Mouse (Mus musculus) liver, embryonic 11.5 days (tissue): ENCODE data around the gene U2af1. TPM values are rescaled to one million over a fixed set of nuclear protein-coding genes. Genes with fewer than 3 reads are reported as not detected.
"Not testable (repeated sequence)": the region's sequence is repeated elsewhere in the genome, so short reads cannot be mapped to it uniquely, and the experiment has no call there.

Source experiments
- ATAC-seq: fragments of 200-750 bp; cut with Nextera tagmentation; replicated peaks from 2 replicates; pipeline ENCODE4 v1.8.0; 2017; ENCODE audit warnings: moderate number of reproducible peaks, mild to moderate bottlenecking, moderate TSS enrichment, moderate library complexity; ENCODE audit not compliant: low FRiP score
- DNase-seq: peaks from one replicate; pipeline ENCODE4 v3.0.0-alpha.2; 2017; ENCODE audit warnings: low spot score
- H3K27ac ChIP-seq: fragments of 300-500 bp; sonication (generic); 2 replicates; pipeline ENCODE4 v1.5.1; 2014; ENCODE audit warnings: mild to moderate bottlenecking, low read depth, low read length, control low read depth
- H3K27me3 ChIP-seq: fragments of 300-500 bp; sonication (generic); replicated peaks from 2 replicates; pipeline ENCODE4 v1.6.1; 2014; ENCODE audit warnings: low read length, mixed read lengths; ENCODE audit not compliant: control insufficient read depth, insufficient read depth
- H3K36me3 ChIP-seq: fragments of 300-500 bp; sonication (generic); 2 replicates; pipeline ENCODE4 v1.6.1; 2014; ENCODE audit warnings: mild to moderate bottlenecking, low read length, moderate library complexity, mixed read lengths; ENCODE audit not compliant: control insufficient read depth, insufficient read depth
- H3K4me1 ChIP-seq: fragments of 300-500 bp; sonication (generic); replicated peaks from 2 replicates; pipeline ENCODE4 v1.6.1; 2014; ENCODE audit warnings: low read length, mixed read lengths; ENCODE audit not compliant: control insufficient read depth, insufficient read depth
- H3K4me2 ChIP-seq: fragments of 300-500 bp; sonication (generic); 2 replicates; pipeline ENCODE4 v1.6.1; 2014; ENCODE audit warnings: mild to moderate bottlenecking, control low read depth, moderate library complexity
- H3K4me3 ChIP-seq: fragments of 300-500 bp; sonication (generic); 2 replicates; pipeline ENCODE4 v1.5.1; 2014; ENCODE audit warnings: low read depth, low read length, control low read depth
- H3K9ac ChIP-seq: fragments of 300-500 bp; sonication (generic); 2 replicates; pipeline ENCODE4 v1.6.1; 2014; ENCODE audit warnings: low read depth, low read length, control low read depth
- H3K9me3 ChIP-seq: fragments of 300-500 bp; sonication (generic); 2 replicates; pipeline ENCODE4 v1.6.1; 2016; ENCODE audit warnings: low read length, inconsistent platforms, mixed read lengths; ENCODE audit not compliant: control insufficient read depth
- WGBS: fragments of 180-500 bp; shearing (Covaris S2); extraction: QIAGEN DNeasy Blood & Tissue Kit; methylation state at CpG from one replicate; pipeline ENCODE4 v1.1.7; 2014; 5-methylcytosine and 5-hydroxymethylcytosine counted together
- polyA plus RNA-seq: library from polyadenylated mRNA; unstranded; fragments of >200 nt; fragmentation: Nextera tagmentation; extraction: Ambion mirVana; gene quantifications from 2 replicates; pipeline ENCODE4 v1.2.1, GENCODE M21; 2014

Gene U2af1
- polyA plus RNA-seq, 1 experiment from 2014 or later: 210 TPM

- Histone ChIP-seq H3K27ac (no peak overlapping the region), H3K9me3 (no peaks in the 10 kb centered on the region), H3K9ac (no peak overlapping the region), H3K4me2 (no peak overlapping the region), H3K36me3 (no peaks in the 10 kb centered on the region), H3K4me1 (no peaks in the 10 kb centered on the region), H3K27me3 (no peaks in the 10 kb centered on the region), H3K4me3 (no peak overlapping the region)
- ATAC-seq: no peak
- no peak for DNase-seq
- WGBS: 80% methylated on average over 4 of the region's 4 CpGs
Measured at GRCm38 (mm10) chr17:31613086-31613755, 45.5 kb downstream of the U2af1 start.

DNA sequence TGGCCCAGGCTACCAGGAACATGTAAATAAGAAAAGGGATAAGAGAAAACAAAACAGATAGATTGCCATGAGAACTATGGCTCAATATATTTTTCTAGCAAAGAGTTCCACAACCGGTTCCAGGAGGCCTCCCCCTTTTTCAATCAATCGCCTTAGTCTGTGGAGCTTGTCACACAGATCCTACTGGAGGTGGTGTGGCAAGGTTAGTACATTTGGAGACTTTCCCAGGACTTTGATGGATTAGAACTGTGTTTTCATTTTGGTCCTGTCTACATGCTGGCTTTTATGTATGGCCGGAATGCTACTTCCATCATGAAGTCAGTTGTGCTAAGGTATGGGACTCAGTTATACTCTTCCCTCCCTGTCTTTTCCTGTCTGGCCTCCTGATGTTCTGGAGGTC, 48.8 kb downstream of the U2af1 start:
- WGBS: 88% methylated on average over 3 of the region's 3 CpGs
- ATAC-seq (no peak), DNase-seq (no peak)
- no peak overlapping the region for H3K27ac ChIP-seq
- no peaks in the 10 kb centered on the region for H3K36me3 ChIP-seq
- H3K4me2 ChIP-seq: no peak overlapping the region
- H3K9ac ChIP-seq: no peak overlapping the region
- H3K4me1 ChIP-seq: no peaks in the 10 kb centered on the region
- no peaks in the 10 kb centered on the region for H3K27me3 ChIP-seq
- H3K9me3 ChIP-seq: no peaks in the 10 kb centered on the region
- H3K4me3 ChIP-seq: no peak overlapping the region

- not testable (repeated sequence) for H3K27me3 ChIP-seq, DNase-seq, ATAC-seq, H3K4me3 ChIP-seq, H3K9ac ChIP-seq, H3K36me3 ChIP-seq, H3K4me1 ChIP-seq, H3K4me2 ChIP-seq, H3K9me3 ChIP-seq, H3K27ac ChIP-seq
- WGBS: 88% methylated on average over 3 of the region's 3 CpGs
Measured at GRCm38 (mm10) chr17:31609173-31609572, 49.5 kb downstream of the U2af1 start.

DNA sequence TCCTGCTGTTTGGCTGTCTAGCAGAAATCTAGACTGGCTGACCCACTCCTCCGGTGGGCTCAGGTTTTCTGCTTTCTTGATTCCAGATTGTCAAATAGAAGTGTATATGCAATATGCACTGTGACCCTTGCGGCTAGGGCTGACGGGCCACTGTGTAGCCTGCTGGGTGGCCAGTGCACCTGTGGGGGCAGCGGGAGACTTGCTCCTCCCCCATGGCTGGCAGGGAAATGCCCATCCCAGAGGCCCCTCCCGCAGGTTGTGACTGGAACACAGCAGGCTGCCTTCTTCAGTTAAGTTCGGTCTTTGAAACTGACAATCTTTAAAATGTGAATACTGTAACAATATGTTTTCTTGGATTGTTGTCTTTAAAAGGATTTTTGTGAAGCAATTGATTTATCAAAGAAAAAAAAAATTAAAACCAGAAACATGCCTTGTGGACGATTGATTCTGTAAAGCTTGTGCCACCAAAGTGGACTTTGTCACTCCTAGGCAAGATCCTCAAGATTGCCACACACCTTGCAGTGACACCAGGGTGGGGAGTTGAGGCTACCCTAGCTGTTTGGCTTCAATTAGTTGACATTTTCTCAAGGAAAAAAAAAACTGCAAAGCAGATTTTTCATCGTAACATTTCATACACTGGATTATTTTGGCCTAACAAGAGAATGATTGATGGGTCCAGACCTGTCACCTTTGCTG, 51.3 kb downstream of the U2af1 start:
- no peak overlapping the region for H3K4me3 ChIP-seq
- WGBS: 86% methylated on average over 8 of the region's 8 CpGs
- H3K27me3 ChIP-seq: no peaks in the 10 kb centered on the region
- DNase-seq (no peak), ATAC-seq (no peak)
- peaks cover 5% of the 10 kb centered on the region; the same call in 1 of the 2 replicates for H3K36me3 ChIP-seq
- no peaks in the 10 kb centered on the region for H3K9me3 ChIP-seq
- H3K4me1 ChIP-seq: no peaks in the 10 kb centered on the region
- no peak overlapping the region for H3K9ac ChIP-seq
- no peak overlapping the region for H3K27ac ChIP-seq
- H3K4me2 ChIP-seq: no peak overlapping the region

- Histone ChIP-seq H3K36me3 (peaks cover 5% of the 10 kb centered on the region; the same call in 1 of the 2 replicates), H3K9ac (no peak overlapping the region), H3K27me3 (no peaks in the 10 kb centered on the region), H3K4me1 (no peaks in the 10 kb centered on the region), H3K4me3 (no peak overlapping the region), H3K27ac (no peak overlapping the region), H3K4me2 (no peak overlapping the region), H3K9me3 (no peaks in the 10 kb centered on the region)
- DNase-seq: no peak
- WGBS: 79% methylated on average over 7 of the region's 7 CpGs
- ATAC-seq: no peak
Measured at GRCm38 (mm10) chr17:31606424-31606823, 52.3 kb downstream of the U2af1 start.

DNA sequence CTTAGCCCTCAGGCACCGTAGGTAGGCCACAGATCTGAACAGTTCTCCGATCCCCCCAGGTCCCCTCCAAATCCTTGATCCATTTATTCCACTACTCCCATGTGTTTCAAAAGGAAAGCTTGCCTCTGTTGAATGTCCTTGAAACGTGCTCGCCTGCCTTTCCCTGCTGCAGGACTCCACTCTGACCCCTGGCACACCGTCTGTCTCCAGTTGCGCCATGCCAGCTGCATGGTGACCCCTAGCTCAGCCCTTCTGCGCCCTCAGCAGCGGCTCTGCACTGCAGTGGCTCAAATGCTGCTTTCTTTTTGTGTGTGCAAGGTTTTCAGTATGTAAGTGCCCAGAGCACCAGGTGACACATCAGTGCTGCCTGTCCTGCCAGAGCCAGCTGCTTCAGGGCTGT, 60.1 kb downstream of the U2af1 start:
- WGBS: 80% methylated on average over 8 of the region's 8 CpGs
- no peak for ATAC-seq
- H3K9me3 ChIP-seq: no peaks in the 10 kb centered on the region

GRCm38 (mm10) chr17:31597957-31598356, 60.7 kb downstream of the U2af1 start:
- DNase-seq (no peak), ATAC-seq (no peak)
- peaks cover 6% of the 10 kb centered on the region; the same call in 1 of the 2 replicates for H3K36me3 ChIP-seq
- H3K4me3 ChIP-seq: no peak overlapping the region
- H3K9me3 ChIP-seq: no peaks in the 10 kb centered on the region
- no peak overlapping the region for H3K4me2 ChIP-seq
- H3K27me3 ChIP-seq: no peaks in the 10 kb centered on the region
- 90% methylated on average over 9 of the region's 9 CpGs for WGBS
- no peak overlapping the region for H3K27ac ChIP-seq
- no peak overlapping the region for H3K9ac ChIP-seq
- no peaks in the 10 kb centered on the region for H3K4me1 ChIP-seq

More for the DNA sequence above, 60.1 kb downstream of the U2af1 start:
- Histone ChIP-seq H3K4me2 (no peak overlapping the region), H3K4me1 (no peaks in the 10 kb centered on the region), H3K36me3 (peaks cover 9% of the 10 kb centered on the region; the same call in 1 of the 2 replicates), H3K27ac (no peak overlapping the region), H3K9ac (no peak overlapping the region), H3K4me3 (no peak overlapping the region), H3K27me3 (no peaks in the 10 kb centered on the region)
- DNase-seq: no peak
